Mouse (Mus musculus): ENCODE data around the gene Olfr1164.

Olfr1164 gene

DNA sequence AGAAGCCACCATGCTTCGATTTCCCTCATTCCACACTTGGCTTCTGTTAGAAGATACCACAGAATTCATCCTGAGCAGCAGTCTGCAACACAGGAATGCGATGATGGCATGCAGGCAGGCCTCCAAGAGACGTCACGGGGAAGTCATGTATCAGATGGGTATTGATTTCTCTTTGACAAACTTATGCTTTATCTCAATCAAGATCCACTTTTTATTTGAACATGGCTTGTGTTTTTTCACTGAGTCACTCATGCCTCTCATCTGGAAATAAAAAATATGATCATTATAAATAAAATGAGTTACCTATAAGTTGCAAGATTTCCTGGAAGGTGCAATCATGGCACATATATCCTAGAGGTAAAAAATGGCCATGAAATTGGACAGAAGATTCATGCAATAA is at the start of gene Olfr1164:
Gene Olfr1164, minus strand, starts transcription at position 101 of the 400 bp plus-strand sequence.
- no peak for DNase-seq (ENCODE audit: low read depth, low spot score)

DNA sequence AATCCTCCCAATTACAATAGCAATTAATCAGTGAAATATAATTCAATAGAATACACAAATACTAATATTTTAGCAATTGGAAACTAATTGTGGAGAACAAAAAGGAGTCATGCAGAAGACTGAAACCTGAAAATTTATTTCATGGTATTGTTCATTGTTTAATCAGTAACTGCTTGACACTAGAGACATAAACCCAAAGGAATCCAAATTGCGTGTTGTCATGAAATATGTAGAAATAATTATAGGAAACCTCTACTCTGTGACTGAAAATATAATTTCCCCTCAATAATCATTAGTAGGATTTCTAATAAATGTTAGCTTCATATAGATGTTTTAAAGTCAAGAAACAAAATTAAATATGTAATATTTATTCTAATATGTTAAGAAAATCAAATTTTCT is 34.4 kb upstream of the Olfr1164 start, which contains the start of gene Olfr1166:
Gene Olfr1166, minus strand, starts transcription at position 101 of the 400 bp plus-strand sequence.
- no peak for DNase-seq (ENCODE audit: low read depth, low spot score)

- no peak for DNase-seq (ENCODE audit: low read depth, low spot score)
These were observed 22.0 kb downstream of the Olfr1164 start, which contains the start of gene Olfr1163 for GRCm38 (mm10) chr2:88071730-88072129. Gene Olfr1163, minus strand, starts transcription at chr2:88071830.

DNA sequence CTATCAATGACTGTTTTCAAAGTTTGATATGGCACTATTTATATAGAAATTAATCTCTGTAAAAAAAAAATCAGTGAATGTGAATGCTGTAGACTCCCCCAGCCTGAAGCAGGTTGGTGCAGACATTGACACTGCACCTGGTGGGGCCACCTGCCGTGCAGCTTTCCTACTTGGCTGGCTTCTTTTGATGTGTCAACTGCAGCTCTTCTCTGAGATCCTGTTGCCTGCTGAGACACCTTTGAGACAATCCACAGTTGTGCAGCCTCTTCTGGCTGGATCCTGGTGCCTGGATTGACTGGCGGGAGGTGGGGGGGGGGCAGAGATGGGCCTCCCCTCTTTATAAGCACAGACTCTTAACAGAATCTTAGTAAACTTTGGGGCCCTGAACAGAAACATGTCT is 30.2 kb downstream of the Olfr1164 start:
- DNase-seq (ENCODE audit: low read depth, low spot score) = no peak

GRCm38 (mm10) chr2:88051029-88051428 is 42.7 kb downstream of the Olfr1164 start, which contains the start of gene Olfr1162:
Gene Olfr1162, minus strand, starts transcription at chr2:88051129.
- no peak for DNase-seq (ENCODE audit: low read depth, low spot score)

Data from forelimb bud, embryonic 11.5 days (tissue).